Mouse (Mus musculus) 3T3-L1 (cell line): ENCODE measurements around the gene Cxcl17.
"Not testable (repeated sequence)": the region's sequence is repeated elsewhere in the genome, so short reads cannot be mapped to it uniquely, and the experiment has no call there.

Source experiments
- DNase-seq: peaks from one replicate; pipeline ENCODE4 v3.0.0-alpha.2; 2015; ENCODE audit warnings: low read depth, low spot score

The Cxcl17 gene

DNA sequence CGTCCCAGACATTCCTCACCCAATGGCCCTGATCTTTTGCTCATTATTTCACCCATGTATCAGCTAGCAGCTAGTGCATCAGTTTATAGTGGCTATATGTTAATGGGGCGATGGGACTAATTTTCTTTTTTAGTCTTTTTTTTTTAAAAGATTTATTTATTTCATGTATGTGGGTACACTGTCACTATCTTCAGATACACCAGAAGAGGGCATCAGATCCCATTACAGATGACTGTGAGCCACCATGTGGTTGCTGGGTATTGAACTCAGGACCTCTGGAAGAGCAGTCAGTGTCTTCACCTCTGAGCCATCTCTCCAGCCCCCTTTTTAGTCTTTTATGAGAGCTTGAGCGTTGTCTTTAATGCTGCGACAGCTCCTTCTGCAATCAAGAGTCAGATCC is 13.7 kb upstream of the Cxcl17 start:
- DNase-seq = not testable (repeated sequence)

DNA sequence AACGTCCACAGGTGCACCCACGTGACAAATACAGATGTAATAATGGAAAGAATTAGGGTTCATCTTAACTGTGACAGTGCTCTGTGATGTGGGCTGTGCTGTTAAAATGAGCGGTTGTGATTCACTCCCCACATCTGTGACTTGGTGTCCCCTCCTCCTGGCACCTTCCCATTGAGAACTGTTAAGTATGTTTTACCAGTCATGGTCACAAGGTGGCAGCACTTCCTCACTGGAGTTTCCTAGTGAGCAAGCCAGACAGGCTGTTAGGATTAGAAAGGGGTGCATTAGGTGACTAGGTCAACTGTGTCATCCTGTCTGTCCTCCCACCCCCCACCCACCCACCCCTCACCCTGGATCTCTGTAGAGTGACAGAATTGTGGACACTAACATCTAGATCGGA is 11.7 kb upstream of the Cxcl17 start:
- peak; percentile 82 for DNase-seq

DNA sequence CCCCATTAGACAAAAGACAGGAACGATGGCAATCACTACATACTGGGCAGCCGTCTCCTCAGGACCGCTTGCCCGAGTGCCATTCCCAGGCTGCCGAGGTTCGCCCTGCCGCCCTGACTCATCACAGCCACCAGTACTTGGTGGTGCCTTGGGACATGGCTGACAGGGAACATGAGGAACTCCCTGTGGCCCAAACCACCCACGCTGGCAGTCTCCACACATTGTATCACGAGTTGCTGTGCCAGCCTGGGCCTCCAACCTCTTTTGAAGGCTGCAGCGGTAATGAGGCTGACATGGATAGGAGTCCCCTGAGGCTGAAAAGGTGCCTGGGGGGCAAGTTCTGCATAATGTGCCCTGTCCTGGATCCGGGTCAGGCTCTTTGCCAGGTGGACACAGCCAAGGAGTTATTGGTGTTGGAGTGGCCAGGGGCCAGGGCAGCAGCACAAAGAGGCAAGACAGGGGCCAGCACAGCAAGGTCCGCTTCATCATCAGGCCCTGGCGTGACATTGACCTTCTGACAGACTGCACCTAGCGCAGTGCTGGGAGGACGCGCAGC is 9.7 kb upstream of the Cxcl17 start:
- no peak for DNase-seq

DNA sequence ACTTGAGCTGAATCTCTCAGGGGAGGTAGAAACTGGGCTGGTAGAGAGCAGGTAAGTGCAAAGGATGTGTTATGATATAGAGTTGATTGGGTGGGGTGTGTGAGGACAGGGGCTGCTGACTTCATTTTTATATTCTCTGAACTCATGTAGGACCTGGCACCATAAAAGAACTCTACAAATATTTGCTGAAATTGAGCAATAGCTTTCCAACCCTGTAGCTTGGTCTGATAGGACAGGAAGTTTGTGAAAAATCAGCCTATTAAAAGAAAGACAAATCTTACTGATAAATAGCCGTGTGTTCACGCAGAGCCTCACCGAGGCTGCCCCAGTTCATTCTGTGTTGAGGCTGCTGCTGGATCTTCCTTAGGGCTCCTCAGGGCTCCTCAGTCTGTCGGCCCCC is 7.3 kb upstream of the Cxcl17 start:
- DNase-seq = no peak

DNA sequence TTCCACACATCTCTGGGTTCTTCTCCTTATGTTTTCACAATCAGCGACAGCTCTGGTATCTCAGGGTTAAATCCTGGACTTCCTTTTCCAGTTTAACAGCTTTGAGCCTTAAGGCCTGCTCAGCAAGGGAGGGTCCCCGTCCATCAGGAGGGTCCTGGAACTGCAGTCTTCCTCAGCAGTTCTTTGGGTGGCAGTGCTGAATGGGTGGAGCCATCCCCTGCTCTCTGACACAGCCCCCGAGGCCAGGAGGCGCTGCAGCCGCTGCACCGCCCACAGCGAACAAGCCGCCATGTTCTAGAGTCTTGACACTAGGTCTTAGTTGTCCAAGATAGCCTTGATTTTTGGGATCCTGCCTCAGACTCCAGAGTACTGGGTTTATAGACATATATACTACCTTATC is 6.8 kb upstream of the Cxcl17 start:
- DNase-seq = no peak

DNA sequence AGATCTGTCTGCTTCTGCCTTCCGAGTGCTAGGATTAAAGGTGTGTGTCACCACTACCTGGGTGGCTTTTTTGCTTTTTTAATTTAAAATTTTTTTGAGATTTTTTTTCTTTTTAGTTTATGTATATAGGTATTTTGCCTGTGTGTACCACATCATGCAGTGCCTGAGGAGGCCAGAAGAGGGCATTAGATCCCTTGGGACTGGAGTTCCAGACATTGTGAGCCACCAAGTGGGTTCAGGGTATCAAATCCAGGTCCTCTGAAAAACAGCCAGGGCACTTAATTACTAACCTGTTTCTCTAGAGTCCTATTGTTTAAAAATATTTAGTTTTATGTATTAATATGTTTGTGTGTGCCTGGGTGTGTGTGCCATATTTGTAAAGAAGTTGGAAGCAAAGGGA is 4.9 kb upstream of the Cxcl17 start:
- peak; percentile 55 for DNase-seq

DNA sequence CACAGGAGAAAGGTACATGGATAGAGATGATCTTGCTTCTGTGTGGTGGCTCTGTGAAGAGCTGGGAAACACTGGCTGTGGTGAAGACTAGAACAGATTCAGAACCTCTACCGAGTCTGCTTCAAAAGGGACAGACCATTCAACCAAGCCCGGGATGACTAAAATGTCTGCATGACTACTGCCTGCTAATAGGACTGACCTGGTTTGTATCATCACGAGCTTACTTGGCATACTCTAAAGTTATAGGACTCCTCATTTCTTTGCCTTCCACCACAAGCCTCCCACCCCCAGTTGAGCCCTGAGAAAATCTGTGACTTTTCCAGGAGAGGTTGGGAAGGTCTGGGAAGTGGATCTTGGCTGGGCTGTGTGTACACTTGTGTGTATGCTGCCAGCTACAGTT is 825 bp downstream of the Cxcl17 start:
- DNase-seq = no peak

DNA sequence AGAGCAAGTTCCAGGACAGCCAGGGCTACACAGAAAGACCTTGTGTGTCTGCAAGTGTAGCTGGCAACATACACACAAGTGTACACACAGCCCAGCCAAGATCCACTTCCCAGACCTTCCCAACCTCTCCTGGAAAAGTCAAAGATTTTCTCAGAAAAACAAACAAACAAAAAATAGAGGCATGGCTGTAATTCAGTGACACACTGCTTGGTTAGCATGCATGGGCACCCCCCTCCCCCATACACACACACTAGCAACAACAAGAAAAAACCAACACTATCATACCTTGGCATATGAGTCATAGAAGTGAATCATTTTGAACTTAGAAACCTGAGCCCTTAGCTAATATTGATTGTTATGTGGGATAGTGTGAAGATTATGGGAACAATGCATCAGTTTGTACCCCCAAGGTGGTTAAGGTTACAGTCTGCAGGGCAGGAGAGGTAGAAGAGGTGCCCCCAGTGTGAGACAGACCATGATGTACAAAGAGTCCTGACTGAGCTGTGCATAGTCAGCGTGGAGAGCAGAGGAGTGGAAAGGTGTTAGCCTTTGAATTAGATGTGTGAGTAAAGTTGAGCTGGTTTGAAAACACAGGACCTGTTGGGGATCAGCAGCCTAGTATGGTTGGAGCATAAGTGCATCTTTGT is 1.6 kb downstream of the Cxcl17 start:
- peak; percentile 67 for DNase-seq

DNA sequence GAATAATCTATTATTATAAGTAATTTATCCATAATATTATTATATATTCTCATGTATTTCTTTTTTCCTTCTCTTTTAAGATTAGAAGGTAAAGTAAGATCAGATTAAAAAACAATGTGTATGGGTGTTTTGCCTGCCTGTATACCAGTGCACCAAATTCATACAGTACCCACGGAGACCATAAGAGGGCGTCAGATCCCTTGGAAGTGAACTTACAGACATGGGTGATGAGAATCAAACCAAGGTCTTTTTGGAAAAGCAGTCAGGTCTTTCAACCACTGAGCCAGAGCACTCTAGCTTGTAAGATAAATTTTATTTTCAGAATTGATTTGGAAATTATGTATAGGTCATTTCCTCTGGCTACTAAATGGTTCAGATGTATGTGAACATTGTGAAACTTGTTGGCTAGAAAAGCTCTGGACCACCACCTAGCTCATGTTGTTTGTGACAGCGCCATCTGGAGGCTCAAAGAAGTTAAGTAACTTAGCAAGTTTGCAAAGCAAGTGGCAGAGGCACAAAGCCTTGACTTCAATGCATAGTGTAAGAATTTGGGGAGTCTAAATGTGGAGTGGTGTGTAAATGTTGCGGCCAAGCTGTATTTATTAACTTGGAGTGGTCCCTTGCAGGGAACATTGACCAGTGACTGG is 3.4 kb downstream of the Cxcl17 start:
- DNase-seq = peak; percentile 68

DNA sequence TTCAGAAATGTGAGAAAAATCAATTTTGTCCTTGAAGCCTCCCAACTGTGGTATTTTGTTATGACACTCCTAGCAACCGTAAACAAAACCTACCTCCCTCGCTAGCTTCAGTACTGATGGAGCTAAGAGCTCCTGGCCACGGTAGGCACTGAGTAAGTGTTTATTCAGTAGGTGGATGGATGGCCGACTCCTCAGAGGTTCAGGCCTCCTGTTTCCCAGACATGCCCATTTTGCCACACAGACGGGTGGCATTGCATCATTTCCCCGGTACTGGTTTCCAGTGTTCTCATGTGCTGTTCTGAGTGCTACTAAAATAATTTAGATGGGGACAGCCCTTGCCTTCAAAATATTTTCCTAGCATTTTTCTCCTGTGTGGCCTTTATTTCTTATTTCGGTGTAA is 6.2 kb downstream of the Cxcl17 start:
- DNase-seq = no peak

DNA sequence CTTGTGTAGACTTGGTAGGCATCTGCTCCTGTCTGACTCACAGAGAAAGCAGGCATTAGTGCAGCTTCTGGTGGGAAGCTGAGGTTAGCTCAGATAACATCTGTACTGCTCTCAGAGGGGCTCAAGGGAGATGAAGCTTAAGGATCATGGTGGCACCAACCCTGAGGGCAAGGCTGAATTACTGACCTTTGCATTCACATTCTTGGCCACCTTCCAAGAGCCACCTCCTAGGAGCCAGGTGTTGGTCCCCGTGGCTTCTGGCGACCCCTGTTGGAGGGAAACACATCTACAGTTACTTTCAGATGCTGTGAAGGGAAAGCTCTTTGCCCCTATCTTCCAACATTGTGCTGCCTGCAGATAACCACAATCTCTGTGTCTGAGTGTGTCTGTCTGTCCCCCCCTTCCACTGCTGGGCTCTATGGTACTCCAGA is 10.0 kb downstream of the Cxcl17 start:
- peak; percentile 79 for DNase-seq

DNA sequence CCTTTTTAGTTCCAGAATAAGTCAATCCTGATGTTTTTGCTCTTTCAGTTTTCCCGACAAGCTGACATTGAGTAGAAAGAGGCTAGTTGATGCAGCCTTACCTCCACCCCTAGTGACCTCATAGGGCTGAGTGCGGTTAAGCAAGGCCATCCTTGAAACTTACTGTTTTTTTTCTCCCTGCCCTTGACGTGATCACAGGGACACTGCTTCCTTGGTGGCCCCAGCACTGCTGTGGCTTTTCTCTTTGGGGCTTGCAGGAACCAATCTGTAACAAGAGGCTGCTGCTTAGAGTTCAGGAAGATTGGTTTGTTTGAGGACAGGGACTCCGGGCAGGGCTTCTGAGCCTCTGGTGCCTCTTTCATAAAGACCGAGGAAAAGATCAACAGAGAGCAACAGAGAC is 10.7 kb downstream of the Cxcl17 start:
- DNase-seq = no peak

DNA sequence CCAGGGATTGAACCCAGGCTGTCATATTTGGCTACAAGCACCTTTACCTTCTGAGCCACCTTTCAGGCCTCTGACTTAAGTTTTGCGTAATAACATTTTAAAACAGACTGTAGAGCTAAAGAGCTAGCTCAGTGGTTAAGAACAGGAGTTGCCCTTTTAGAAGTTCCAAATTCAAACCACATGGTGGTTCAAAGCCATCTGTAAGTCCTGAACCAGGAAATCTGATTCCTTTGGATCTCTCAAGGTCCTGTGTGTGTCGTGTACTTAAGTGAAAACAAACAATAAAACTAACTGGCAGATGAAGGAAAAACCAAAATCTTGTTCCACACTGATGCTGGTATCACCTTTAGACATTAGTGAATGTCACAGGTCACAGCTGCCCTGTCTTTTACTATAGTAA is 11.1 kb downstream of the Cxcl17 start:
- DNase-seq = peak; percentile 55

DNA sequence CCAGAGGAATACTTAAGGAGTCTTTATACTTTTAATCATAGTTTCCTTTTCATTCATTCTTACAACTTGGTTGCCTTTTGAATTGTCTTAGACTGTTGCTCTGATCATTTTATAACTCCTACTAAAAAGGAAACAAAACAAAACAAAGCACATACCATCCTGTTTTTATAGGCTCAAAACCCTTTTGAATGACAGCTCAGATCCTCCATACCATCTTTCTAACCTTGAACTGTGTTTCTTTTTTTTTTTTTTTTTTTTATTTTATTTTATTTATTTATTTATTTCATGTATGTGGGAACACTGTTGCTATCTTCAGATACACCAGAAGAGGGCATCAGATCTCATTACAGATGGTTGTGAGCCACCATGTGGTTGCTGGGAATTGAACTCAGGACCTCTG is 13.7 kb downstream of the Cxcl17 start:
- DNase-seq = not testable (repeated sequence)

DNA sequence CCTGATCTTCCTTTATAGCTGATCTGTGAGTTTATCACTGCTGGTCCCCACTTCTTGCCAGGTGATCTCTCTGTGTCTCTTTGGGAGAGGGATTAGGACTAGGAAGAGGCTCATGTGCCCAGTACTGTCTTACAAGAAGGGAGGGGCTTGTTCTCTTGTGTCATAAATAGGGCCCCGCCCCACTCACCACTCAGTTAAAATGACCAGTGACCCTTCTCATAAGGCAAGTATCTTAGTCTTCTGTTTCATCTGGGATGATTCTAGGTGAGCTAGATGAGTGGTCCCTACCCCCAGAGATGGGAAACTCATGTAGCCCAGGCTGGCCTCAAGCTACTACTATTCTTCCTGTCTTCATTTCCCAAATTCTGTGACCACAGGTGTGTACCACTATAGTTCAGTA is 14.1 kb downstream of the Cxcl17 start, which contains the start of gene Lipe:
TSS of gene Lipe (minus strand) at position 101 of the 400 bp plus-strand sequence.
- DNase-seq = no peak

DNA sequence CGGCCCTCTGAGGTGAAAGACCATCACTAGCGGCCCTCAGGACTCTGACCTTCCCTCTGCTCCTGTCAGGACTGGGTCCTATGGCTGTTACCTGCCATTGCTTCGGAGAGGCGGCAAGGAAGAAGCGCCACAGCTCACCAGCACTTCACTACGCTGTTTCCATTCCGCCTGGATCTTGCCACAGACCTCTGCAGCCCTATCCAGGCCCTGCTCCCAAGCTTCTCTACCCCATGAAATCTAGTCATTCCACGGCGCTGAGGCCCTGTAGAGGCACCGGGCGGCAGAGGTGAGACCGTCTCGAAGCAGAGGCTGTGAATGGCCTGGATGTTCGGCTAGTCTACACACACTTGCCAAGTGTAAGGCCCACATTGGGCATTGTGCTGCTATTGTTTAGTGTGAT is 16.1 kb downstream of the Cxcl17 start:
- DNase-seq = no peak

DNA sequence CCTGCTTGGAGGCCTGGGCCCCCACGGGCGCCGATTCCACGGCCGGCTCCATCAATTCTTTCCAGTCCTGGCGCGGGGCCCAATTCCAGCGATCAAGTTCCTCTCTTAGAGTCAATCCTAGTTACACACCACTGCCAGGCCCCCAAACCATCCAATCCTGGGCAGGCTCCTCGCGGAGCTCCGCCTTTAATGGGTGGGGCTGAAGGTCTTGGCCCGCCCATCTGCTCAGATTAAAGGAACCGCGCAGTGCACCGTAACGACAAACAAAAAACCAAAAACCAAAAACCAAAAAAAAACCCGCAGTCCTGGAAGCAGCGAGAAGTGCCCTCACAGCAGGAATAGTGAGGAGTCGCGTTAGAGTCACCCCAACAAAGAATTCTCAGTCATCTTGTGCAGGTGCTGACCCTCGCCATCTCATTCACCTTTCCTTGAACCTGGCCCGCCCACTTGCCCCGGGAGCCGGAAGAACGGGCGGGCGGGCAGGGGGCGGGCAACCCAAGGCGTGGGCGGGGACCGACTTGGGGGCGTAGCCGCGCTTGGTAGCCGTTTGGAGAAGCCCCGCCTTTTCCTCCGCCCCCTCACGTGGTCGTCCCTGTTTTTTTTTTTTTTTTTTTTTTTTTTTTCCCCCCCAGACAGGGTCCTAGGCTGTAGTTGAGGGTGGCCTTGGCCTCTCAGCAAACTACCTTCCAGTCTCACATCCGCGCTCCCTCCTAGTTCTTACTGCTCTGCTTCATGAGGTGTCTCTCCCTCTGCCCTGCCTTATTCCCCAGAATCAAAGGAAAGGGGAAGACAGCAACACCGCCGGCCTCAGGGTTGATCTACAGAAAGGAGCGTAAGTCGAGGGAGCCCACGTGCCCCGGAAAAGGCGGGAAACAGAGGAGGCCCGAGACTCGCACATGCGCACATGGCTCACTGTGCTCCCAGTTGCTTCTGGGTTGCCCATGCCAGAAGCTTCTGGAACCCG is 16.8 kb downstream of the Cxcl17 start:
- DNase-seq = peak; percentile 85

DNA sequence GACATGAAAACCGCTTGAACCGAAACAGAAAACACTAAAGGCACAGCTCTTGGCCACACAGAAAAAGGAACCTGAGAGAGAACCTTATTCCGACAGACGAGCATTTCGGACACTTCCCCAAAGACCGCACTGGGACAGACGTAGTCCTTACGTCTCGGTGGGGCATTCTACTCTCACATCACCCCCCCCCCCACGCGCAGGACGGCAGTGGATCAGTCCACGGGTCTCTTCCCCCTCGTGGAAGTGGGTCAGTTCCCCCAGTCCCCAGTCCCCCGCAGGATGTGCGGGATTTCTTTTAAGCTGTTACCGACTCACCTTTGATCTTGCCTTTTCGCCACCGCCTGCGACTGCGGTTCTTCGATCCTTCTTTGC is 17.5 kb downstream of the Cxcl17 start:
- DNase-seq = no peak

DNA sequence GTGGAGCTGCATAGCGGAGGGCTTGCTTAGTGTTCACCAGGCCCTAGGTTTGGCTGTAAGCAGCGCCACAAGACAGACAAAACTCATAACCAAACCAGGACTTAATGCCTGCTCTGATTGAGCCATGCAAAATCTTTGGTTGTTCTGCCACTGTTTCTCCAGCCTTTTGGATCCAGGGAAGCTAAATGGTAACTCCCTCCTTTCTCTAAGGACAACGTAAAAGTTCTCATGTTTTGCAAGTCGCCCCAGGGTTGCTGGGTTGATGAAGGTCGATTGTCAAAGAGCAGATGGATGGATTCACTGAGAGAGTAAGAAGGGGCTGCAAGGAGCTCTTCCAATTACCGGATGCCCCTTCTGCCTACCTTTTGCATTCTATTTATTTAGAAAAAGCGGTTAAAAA is 17.9 kb downstream of the Cxcl17 start:
- no peak for DNase-seq

DNA sequence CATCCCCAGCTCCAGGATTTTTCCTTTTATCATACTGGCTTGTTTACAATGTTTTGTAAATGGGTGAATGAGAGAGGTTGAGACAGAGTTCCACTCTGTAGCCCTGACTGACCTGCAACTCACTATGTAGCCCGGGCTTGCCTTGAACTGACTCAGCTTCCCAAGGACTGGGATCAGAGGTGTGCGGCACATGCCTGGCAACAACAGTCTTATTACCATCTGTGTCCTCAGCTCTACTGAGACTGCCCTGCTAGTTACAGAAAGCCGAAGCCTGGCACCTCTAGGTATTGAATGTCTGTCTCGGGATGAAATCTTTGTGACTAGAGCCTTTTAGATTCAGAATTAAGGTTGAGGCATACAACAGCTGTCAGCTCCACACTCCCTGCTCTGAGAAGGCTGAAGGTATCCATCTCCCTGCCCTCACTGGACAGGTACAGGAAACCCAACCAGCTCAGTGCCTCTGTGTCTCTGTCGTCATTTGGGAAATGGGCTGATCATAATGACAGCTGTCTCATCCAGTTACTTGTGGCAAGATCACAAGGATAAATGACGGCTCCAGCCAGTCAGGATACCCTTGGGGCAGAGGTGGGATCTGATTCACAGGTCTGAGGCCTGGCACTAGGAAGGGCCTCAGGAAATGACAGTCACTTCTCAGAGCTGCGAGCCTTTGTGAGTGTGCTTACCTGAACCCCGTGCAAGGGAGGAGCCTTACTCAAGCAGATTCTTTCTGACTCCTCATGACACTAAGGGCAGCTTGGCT is 19.1 kb downstream of the Cxcl17 start:
- DNase-seq = no peak

DNA sequence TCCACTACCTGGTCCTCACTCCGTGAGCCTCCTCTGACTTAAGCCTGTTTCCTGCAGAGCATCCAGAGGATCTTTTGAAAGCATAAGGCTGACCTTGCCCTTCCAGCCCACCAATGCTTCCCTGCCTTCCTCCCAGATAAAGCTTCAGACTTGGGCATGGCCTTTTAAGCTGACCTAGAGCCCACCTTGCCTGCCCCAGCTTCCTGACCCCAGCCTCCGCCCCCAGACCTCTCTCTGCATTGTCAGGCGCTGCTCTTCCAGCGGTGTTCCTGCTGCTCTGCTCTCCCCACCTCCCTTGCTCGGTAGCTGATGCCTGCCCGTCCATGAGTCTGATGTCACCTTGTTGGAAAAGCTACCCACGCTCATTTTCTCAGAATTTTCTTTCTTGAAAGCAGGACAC is 19.8 kb downstream of the Cxcl17 start:
- no peak for DNase-seq
